Mouse (Mus musculus) ES-E14 (cell line): ENCODE measurements around the gene Dnmbp.

Source experiments
- CHD2 ChIP-seq: IDR thresholded peaks from 2 replicates; pipeline ENCODE4 v1.6.1; 2014; ENCODE audit warnings: mild to moderate bottlenecking, low read depth, low read length, inconsistent platforms
- HCFC1 ChIP-seq: IDR thresholded peaks from 2 replicates; pipeline ENCODE4 v1.6.1; 2012; ENCODE audit warnings: low read length, inconsistent platforms, borderline replicate concordance; ENCODE audit not compliant: insufficient read depth
- MAFK ChIP-seq: IDR thresholded peaks from 2 replicates; pipeline ENCODE4 v1.6.1; 2014; ENCODE audit warnings: mild to moderate bottlenecking, low read depth, low read length, inconsistent platforms; ENCODE audit not compliant: insufficient read depth
- ZC3H11A ChIP-seq: IDR thresholded peaks from 2 replicates; pipeline ENCODE4 v1.6.1; 2012; ENCODE audit warnings: low read depth, mild to moderate bottlenecking, inconsistent platforms, low read length, borderline replicate concordance
- ZNF384 ChIP-seq: IDR thresholded peaks from 2 replicates; pipeline ENCODE4 v1.6.1; 2012; ENCODE audit warnings: low read depth, low read length, inconsistent platforms

DNA sequence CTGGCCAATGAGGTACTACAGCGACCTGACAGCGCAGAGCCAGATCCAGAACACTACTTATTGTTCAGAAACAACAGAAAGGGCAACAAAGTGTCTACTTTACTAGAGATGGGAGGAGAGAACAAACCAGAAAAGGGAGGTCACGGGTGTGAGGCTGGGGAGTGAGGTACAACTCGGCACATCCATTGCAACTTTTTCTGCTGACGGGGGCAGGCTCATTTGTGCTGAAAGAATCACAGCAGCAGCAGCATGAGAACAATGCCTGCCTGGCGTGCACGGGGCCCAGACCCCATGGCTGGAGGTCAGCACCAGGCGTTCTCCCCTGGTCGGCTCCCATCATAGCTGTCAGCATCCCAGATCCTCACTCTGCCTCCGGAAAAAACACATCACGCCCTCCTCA is 10.1 kb downstream of the Dnmbp start:
- no peak for TF ChIP-seq ZNF384
- TF ChIP-seq HCFC1: no peak
- TF ChIP-seq MAFK: no peak
- TF ChIP-seq CHD2: no peak
- TF ChIP-seq ZC3H11A: no peak
